Mouse (Mus musculus) ovary, postnatal 10 days (tissue): ENCODE data around the gene Rad23a.

Source experiments
- DNase-seq: peaks from one replicate; pipeline ENCODE4 v3.0.0; 2022; ENCODE audit warnings: low spot score

Rad23a gene

GRCm38 (mm10) chr8:84840248-84840999 is at the start of gene Rad23a:
Gene Rad23a, minus strand, starts transcription at chr8:84840665.
- DNase-seq = peak; percentile 80

GRCm38 (mm10) chr8:84889141-84889540 is 48.7 kb upstream of the Rad23a start:
- no peak for DNase-seq

GRCm38 (mm10) chr8:84888280-84888679 is 47.8 kb upstream of the Rad23a start:
- DNase-seq = no peak

- no peak for DNase-seq
Measured at GRCm38 (mm10) chr8:84884728-84885127, 44.3 kb upstream of the Rad23a start.

GRCm38 (mm10) chr8:84878915-84879314 is 38.5 kb upstream of the Rad23a start:
- DNase-seq = no peak

GRCm38 (mm10) chr8:84877297-84878035 is 37.0 kb upstream of the Rad23a start:
- DNase-seq = no peak

GRCm38 (mm10) chr8:84874339-84874738 is 33.9 kb upstream of the Rad23a start:
- DNase-seq = no peak

GRCm38 (mm10) chr8:84873016-84873415 is 32.6 kb upstream of the Rad23a start:
- DNase-seq = no peak

- DNase-seq = no peak
Measured at GRCm38 (mm10) chr8:84872309-84872965, 32.0 kb upstream of the Rad23a start.

GRCm38 (mm10) chr8:84871376-84872308 is 31.2 kb upstream of the Rad23a start, which contains the start of gene Syce2:
Gene Syce2, plus strand, starts transcription at chr8:84872111.
- peak; percentile 46 for DNase-seq

- DNase-seq = peak; percentile 82
Measured at GRCm38 (mm10) chr8:84856864-84857441, 16.5 kb upstream of the Rad23a start, which contains the start of gene Farsa. Gene Farsa, plus strand, starts transcription at chr8:84856989.

- no peak for DNase-seq
Measured at GRCm38 (mm10) chr8:84856434-84856833, 16.0 kb upstream of the Rad23a start.

GRCm38 (mm10) chr8:84847684-84848435 is 7.4 kb upstream of the Rad23a start:
- DNase-seq = no peak

- DNase-seq = peak; percentile 97
Measured at GRCm38 (mm10) chr8:84846722-84847572, 6.5 kb upstream of the Rad23a start, which contains the start of gene Calr. Gene Calr, minus strand, starts transcription at chr8:84846934.

- no peak for DNase-seq
Measured at GRCm38 (mm10) chr8:84846094-84846721, 5.7 kb upstream of the Rad23a start.

GRCm38 (mm10) chr8:84845355-84846093 is 5.1 kb upstream of the Rad23a start:
- DNase-seq = no peak

- no peak for DNase-seq
Measured at GRCm38 (mm10) chr8:84844397-84845070, 4.1 kb upstream of the Rad23a start.

GRCm38 (mm10) chr8:84841514-84841913 is 1.0 kb upstream of the Rad23a start:
- DNase-seq = no peak
